In genomic region chr19:24900581-24901220, GRCm38 (mm10) we compare ENCODE assay signal across 10 mouse cellular contexts. TPM values are rescaled to one million over a fixed set of nuclear protein-coding genes. Genes with fewer than 3 reads are reported as not detected.
DNase-seq lines count a peak whose midpoint lies in the region; ATAC-seq and TF ChIP-seq lines count a peak whose summit lies in the region.
"Had no signal": no experiment of that assay in that cellular context is flagged by ENCODE, and none has a peak within 500 bp of the region (broad histone marks: within the 10 kb centered on the region; RNA-seq: fewer than 3 reads in every experiment).

TSS of gene Foxd4 (minus strand) at chr19:24901197.

- no peak for DNase-seq in kidney, adult 11 months
- DNase-seq in hindbrain, postnatal 0 days (ENCODE audit: low spot score): no peak
- no peak for DNase-seq in midbrain, postnatal 0 days (ENCODE audit: low spot score)
- DNase-seq in frontal cortex, postnatal 10 days (ENCODE audit: low spot score in 2 of 2): no peak
- no peak for DNase-seq in cerebellum, adult 11 months
- no peak for DNase-seq in adrenal gland, postnatal 36 days
- DNase-seq: cerebellum, adult 8-10 months had no signal

- peak within 1 kb of the TSS; percentile 42 for H3K4me3 ChIP-seq in kidney, embryonic 14.5 days (ENCODE audit: low read length)
- peak within 1 kb of the TSS; percentile 40 for H3K4me3 ChIP-seq in embryonic facial prominence, embryonic 13.5 days
- peak within 1 kb of the TSS; percentile 32 for H3K4me3 ChIP-seq in hindbrain, postnatal 0 days (ENCODE audit: low read length)
- peak within 1 kb of the TSS; percentile 31 for H3K4me3 ChIP-seq in midbrain, postnatal 0 days (ENCODE audit: low read depth, low read length)

- TF ChIP-seq CTCF in hindbrain, postnatal 0 days (IDR thresholded peaks at IDR 0.05; ENCODE audit: low read depth): no peak
- TF ChIP-seq CTCF in midbrain, postnatal 0 days (IDR thresholded peaks at IDR 0.05): no peak

- H3K9ac ChIP-seq in kidney, embryonic 14.5 days (ENCODE audit: low read depth, low read length): no peak within 1 kb of the TSS
- H3K9ac ChIP-seq in embryonic facial prominence, embryonic 13.5 days: no peak within 1 kb of the TSS
- H3K9ac ChIP-seq in hindbrain, postnatal 0 days (replicated peaks; ENCODE audit: low read length): no peak within 1 kb of the TSS
- H3K9ac ChIP-seq in midbrain, postnatal 0 days (replicated peaks; ENCODE audit: low read length, poor library complexity, severe bottlenecking): no peak within 1 kb of the TSS

- H3K27me3 ChIP-seq in kidney, embryonic 14.5 days (ENCODE audit: control insufficient read depth, insufficient read depth, low read length): peaks cover 85% of the 10 kb centered on the region
- peaks cover 89% of the 10 kb centered on the region for H3K27me3 ChIP-seq in embryonic facial prominence, embryonic 13.5 days
- peaks cover 61% of the 10 kb centered on the region for H3K27me3 ChIP-seq in hindbrain, postnatal 0 days (ENCODE audit: insufficient read depth, low read length)
- peaks cover 64% of the 10 kb centered on the region for H3K27me3 ChIP-seq in midbrain, postnatal 0 days (ENCODE audit: insufficient read depth, low read length)

- no peak for ATAC-seq in kidney, embryonic 14.5 days (ENCODE audit: low FRiP score, low TSS enrichment)
- ATAC-seq in embryonic facial prominence, embryonic 13.5 days (ENCODE audit: insufficient number of reproducible peaks, insufficient read depth, low FRiP score, low TSS enrichment, low read depth): no peak
- peak; percentile 28 for ATAC-seq in hindbrain, postnatal 0 days
- ATAC-seq in midbrain, postnatal 0 days (ENCODE audit: low FRiP score): no peak

- H3K4me1 ChIP-seq in kidney, embryonic 14.5 days (ENCODE audit: control insufficient read depth, insufficient read depth, low read length): peaks cover 16% of the 10 kb centered on the region; the same call in 1 of the 2 replicates
- H3K4me1 ChIP-seq in embryonic facial prominence, embryonic 13.5 days: peaks cover 24% of the 10 kb centered on the region
- no peaks in the 10 kb centered on the region for H3K4me1 ChIP-seq in hindbrain, postnatal 0 days (ENCODE audit: insufficient read depth, low read length)
- H3K4me1 ChIP-seq in midbrain, postnatal 0 days (ENCODE audit: insufficient read depth, low read length): peaks cover 10% of the 10 kb centered on the region; the same call in 1 of the 2 replicates

- under 1% methylated on average over 22 of the region's 27 CpGs for WGBS in kidney, embryonic 14.5 days
- WGBS in embryonic facial prominence, embryonic 13.5 days: under 1% methylated on average over 27 of the region's 27 CpGs
- under 1% methylated on average over 27 of the region's 27 CpGs for WGBS in hindbrain, postnatal 0 days
- under 1% methylated on average over 25 of the region's 27 CpGs for whole genome bisulfite sequencing in midbrain, postnatal 0 days

- H3K36me3 ChIP-seq in kidney, embryonic 14.5 days (ENCODE audit: control insufficient read depth, insufficient read depth, low read length): no peaks in the 10 kb centered on the region
- no peaks in the 10 kb centered on the region for H3K36me3 ChIP-seq in embryonic facial prominence, embryonic 13.5 days
- H3K36me3 ChIP-seq in hindbrain, postnatal 0 days (ENCODE audit: insufficient read depth, low read length): no peaks in the 10 kb centered on the region
- no peaks in the 10 kb centered on the region for H3K36me3 ChIP-seq in midbrain, postnatal 0 days (ENCODE audit: insufficient read depth, low read length)
- H3K36me3 ChIP-seq: G1E had no signal

- no peak within 1 kb of the TSS for H3K27ac ChIP-seq in kidney, embryonic 14.5 days (ENCODE audit: low read depth, low read length)
- H3K27ac ChIP-seq in embryonic facial prominence, embryonic 13.5 days: no peak within 1 kb of the TSS
- H3K27ac ChIP-seq in hindbrain, postnatal 0 days: no peak within 1 kb of the TSS
- no peak within 1 kb of the TSS for H3K27ac ChIP-seq in midbrain, postnatal 0 days (ENCODE audit: low read depth, low read length)

- no peaks in the 10 kb centered on the region for H3K9me3 ChIP-seq in kidney, embryonic 14.5 days (ENCODE audit: control insufficient read depth, low read length)
- H3K9me3 ChIP-seq in embryonic facial prominence, embryonic 13.5 days: no peaks in the 10 kb centered on the region
- H3K9me3 ChIP-seq in hindbrain, postnatal 0 days (ENCODE audit: low read length): no peaks in the 10 kb centered on the region
- no peaks in the 10 kb centered on the region for H3K9me3 ChIP-seq in midbrain, postnatal 0 days (ENCODE audit: low read length)

- peak within 1 kb of the TSS; percentile 60 for H3K4me2 ChIP-seq in kidney, embryonic 14.5 days (replicated peaks; ENCODE audit: low read depth, low read length)
- H3K4me2 ChIP-seq in embryonic facial prominence, embryonic 13.5 days: peak within 1 kb of the TSS; percentile 75
- H3K4me2 ChIP-seq in hindbrain, postnatal 0 days (ENCODE audit: low read depth, low read length): peak within 1 kb of the TSS; percentile 56
- H3K4me2 ChIP-seq in midbrain, postnatal 0 days (ENCODE audit: low read depth, low read length, poor library complexity, severe bottlenecking): peak within 1 kb of the TSS; percentile 54

RNA-seq across cellular contexts. Expression of gene Foxd4, which starts in this region (rescaled TPM):
- not detected in 2 replicates for polyA plus RNA-seq in kidney, embryonic 14.5 days (2014; fragmentation: Nextera tagmentation; extraction: Ambion mirVana)
- polyA plus RNA-seq in embryonic facial prominence, embryonic 13.5 days (2015; fragmentation: Nextera tagmentation; extraction: Ambion mirVana): not detected in 2 replicates
- not detected in 2 replicates for total RNA-seq in hindbrain, postnatal 0 days (2014; rRNA removed)
- 0.14 TPM in 1 of 2 replicates, not detected in the other for polyA plus RNA-seq in hindbrain, postnatal 0 days (2015; fragmentation: Nextera tagmentation; extraction: Ambion mirVana)
- not detected in 2 replicates for total RNA-seq in midbrain, postnatal 0 days (2014; rRNA removed)
- not detected in 2 replicates for polyA plus RNA-seq in midbrain, postnatal 0 days (2015; fragmentation: Nextera tagmentation; extraction: Ambion mirVana)
- total RNA-seq in adrenal gland, postnatal 36 days (2021): not detected
- total RNA-seq: G1E had no signal
- polyA plus RNA-seq: G1E had no signal

Comparison
In these comparisons a context has a peak if more than half of its experiments do, and no peak if none do; other contexts are left out.
1. Peak in ATAC-seq, H3K4me3 ChIP-seq and H3K4me2 ChIP-seq in hindbrain, postnatal 0 days; RNA of the gene not detected or under 1 TPM.